Mouse (Mus musculus): ENCODE data around the gene Pinlyp. TPM values are rescaled to one million over a fixed set of nuclear protein-coding genes. Genes with fewer than 3 reads are reported as not detected.

The Pinlyp gene
- polyA plus RNA-seq (2015; fragmentation: Nextera tagmentation; extraction: Ambion mirVana), result 0.19 and 0.39 TPM in 2 replicates

- H3K4me1 ChIP-seq (ENCODE audit: insufficient read depth, low read depth, low read length), result no peaks in the 10 kb centered on the region; the same call in 1 of the 2 replicates
- WGBS, result 31% methylated on average over 13 of the region's 13 CpGs
- H3K9me3 ChIP-seq (ENCODE audit: low read length), result no peaks in the 10 kb centered on the region
- no peaks in the 10 kb centered on the region for H3K27me3 ChIP-seq (replicated peaks; ENCODE audit: insufficient read depth, low read length)
- DNase-seq (ENCODE audit: low spot score) (no peak), ATAC-seq (no peak)
- TF ChIP-seq CTCF (IDR thresholded peaks at IDR 0.05), result no peak
- TF ChIP-seq EP300 (IDR thresholded peaks at IDR 0.05), result no peak
- H3K9ac ChIP-seq (replicated peaks; ENCODE audit: low read depth), result peak within 1 kb of the TSS; percentile 77
- H3K4me3 ChIP-seq (ENCODE audit: low read depth, low read length), result peak within 1 kb of the TSS; percentile 75
- H3K36me3 ChIP-seq (ENCODE audit: insufficient read depth, low read length), result no peaks in the 10 kb centered on the region
- H3K4me2 ChIP-seq (replicated peaks; ENCODE audit: low read depth, low read length), result peak within 1 kb of the TSS; percentile 73
- H3K27ac ChIP-seq (ENCODE audit: low read length), result peak within 1 kb of the TSS; percentile 64
These were observed at the start of gene Pinlyp, which contains the start of gene Xrcc1 for GRCm38 (mm10) chr7:24546068-24546614. Gene Pinlyp (minus strand): TSS chr7:24546118. Gene Xrcc1 (plus strand): TSS chr7:24546289.

- no peak for ATAC-seq
These were observed 49.5 kb upstream of the Pinlyp start for GRCm38 (mm10) chr7:24595464-24595863.

GRCm38 (mm10) chr7:24594309-24594803 is 48.4 kb upstream of the Pinlyp start:
- DNase-seq (ENCODE audit: low spot score) (no peak), ATAC-seq (0 out of 2 replicates have a peak, but pooled peaks have one; percentile 17)
- H3K27ac ChIP-seq (ENCODE audit: low read length), result no peak overlapping the region
- peak overlapping the region; percentile 64 for H3K4me3 ChIP-seq (ENCODE audit: low read depth, low read length)
- H3K4me2 ChIP-seq (replicated peaks; ENCODE audit: low read depth, low read length), result peak overlapping the region; percentile 87
- no peaks in the 10 kb centered on the region for H3K27me3 ChIP-seq (replicated peaks; ENCODE audit: insufficient read depth, low read length)
- TF ChIP-seq EP300 (IDR thresholded peaks at IDR 0.05) (no peak), CTCF (IDR thresholded peaks at IDR 0.05) (no peak)
- no peaks in the 10 kb centered on the region for H3K4me1 ChIP-seq (ENCODE audit: insufficient read depth, low read depth, low read length)
- WGBS, result 6% methylated on average over 13 of the region's 13 CpGs
- H3K9me3 ChIP-seq (ENCODE audit: low read length), result no peaks in the 10 kb centered on the region
- H3K36me3 ChIP-seq (ENCODE audit: insufficient read depth, low read length), result no peaks in the 10 kb centered on the region
- H3K9ac ChIP-seq (replicated peaks; ENCODE audit: low read depth), result peak overlapping the region; percentile 48

More at GRCm38 (mm10) chr7:24595464-24595863, 49.5 kb upstream of the Pinlyp start:
- Histone ChIP-seq H3K4me2 (replicated peaks; ENCODE audit: low read depth, low read length) (no peak overlapping the region), H3K9ac (replicated peaks; ENCODE audit: low read depth) (no peak overlapping the region), H3K27ac (ENCODE audit: low read length) (no peak overlapping the region), H3K36me3 (ENCODE audit: insufficient read depth, low read length) (no peaks in the 10 kb centered on the region), H3K4me1 (ENCODE audit: insufficient read depth, low read depth, low read length) (no peaks in the 10 kb centered on the region), H3K9me3 (ENCODE audit: low read length) (no peaks in the 10 kb centered on the region), H3K27me3 (replicated peaks; ENCODE audit: insufficient read depth, low read length) (no peaks in the 10 kb centered on the region), H3K4me3 (ENCODE audit: low read depth, low read length) (no peak overlapping the region)
- TF ChIP-seq EP300 (IDR thresholded peaks at IDR 0.05) (no peak), CTCF (IDR thresholded peaks at IDR 0.05) (no peak)
- DNase-seq (ENCODE audit: low spot score), result no peak
- 75% methylated on average over 2 of the region's 2 CpGs for WGBS

GRCm38 (mm10) chr7:24593621-24594308 is 47.8 kb upstream of the Pinlyp start:
- peak; percentile 77 for DNase-seq (ENCODE audit: low spot score)
- TF ChIP-seq EP300 (IDR thresholded peaks at IDR 0.05), result no peak
- no peak for TF ChIP-seq CTCF (IDR thresholded peaks at IDR 0.05)
- 2% methylated on average over 38 of the region's 39 CpGs for WGBS
- Histone ChIP-seq H3K4me1 (ENCODE audit: insufficient read depth, low read depth, low read length) (no peaks in the 10 kb centered on the region), H3K27me3 (replicated peaks; ENCODE audit: insufficient read depth, low read length) (no peaks in the 10 kb centered on the region), H3K27ac (ENCODE audit: low read length) (no peak overlapping the region), H3K4me2 (replicated peaks; ENCODE audit: low read depth, low read length) (peak overlapping the region; percentile 87), H3K4me3 (ENCODE audit: low read depth, low read length) (peak overlapping the region; percentile 64), H3K9me3 (ENCODE audit: low read length) (no peaks in the 10 kb centered on the region), H3K36me3 (ENCODE audit: insufficient read depth, low read length) (no peaks in the 10 kb centered on the region), H3K9ac (replicated peaks; ENCODE audit: low read depth) (peak overlapping the region; percentile 48)
- peak; percentile 94 for ATAC-seq

- no peak overlapping the region for H3K27ac ChIP-seq (ENCODE audit: low read length)
- DNase-seq (ENCODE audit: low spot score), result no peak
These were observed 46.9 kb upstream of the Pinlyp start for GRCm38 (mm10) chr7:24592781-24593180.

GRCm38 (mm10) chr7:24592163-24592562 is 46.2 kb upstream of the Pinlyp start:
- Histone ChIP-seq H3K27ac (ENCODE audit: low read length) (no peak overlapping the region), H3K27me3 (replicated peaks; ENCODE audit: insufficient read depth, low read length) (no peaks in the 10 kb centered on the region), H3K4me1 (ENCODE audit: insufficient read depth, low read depth, low read length) (no peaks in the 10 kb centered on the region), H3K9ac (replicated peaks; ENCODE audit: low read depth) (no peak overlapping the region), H3K9me3 (ENCODE audit: low read length) (no peaks in the 10 kb centered on the region), H3K4me3 (ENCODE audit: low read depth, low read length) (no peak overlapping the region), H3K4me2 (replicated peaks; ENCODE audit: low read depth, low read length) (no peak overlapping the region), H3K36me3 (ENCODE audit: insufficient read depth, low read length) (no peaks in the 10 kb centered on the region)
- TF ChIP-seq CTCF (IDR thresholded peaks at IDR 0.05) (no peak), EP300 (IDR thresholded peaks at IDR 0.05) (no peak)
- 50% methylated on average over 4 of the region's 4 CpGs for WGBS
- DNase-seq (ENCODE audit: low spot score), result no peak
- no peak for ATAC-seq

More at GRCm38 (mm10) chr7:24592781-24593180, 46.9 kb upstream of the Pinlyp start:
- Histone ChIP-seq H3K27me3 (replicated peaks; ENCODE audit: insufficient read depth, low read length) (no peaks in the 10 kb centered on the region), H3K9me3 (ENCODE audit: low read length) (no peaks in the 10 kb centered on the region), H3K4me1 (ENCODE audit: insufficient read depth, low read depth, low read length) (no peaks in the 10 kb centered on the region), H3K4me2 (replicated peaks; ENCODE audit: low read depth, low read length) (no peak overlapping the region), H3K36me3 (ENCODE audit: insufficient read depth, low read length) (no peaks in the 10 kb centered on the region), H3K9ac (replicated peaks; ENCODE audit: low read depth) (no peak overlapping the region), H3K4me3 (ENCODE audit: low read depth, low read length) (no peak overlapping the region)
- TF ChIP-seq CTCF (IDR thresholded peaks at IDR 0.05) (no peak), EP300 (IDR thresholded peaks at IDR 0.05) (no peak)
- WGBS, result 76% methylated on average over 6 of the region's 6 CpGs
- no peak for ATAC-seq
